Mouse (Mus musculus): ENCODE data around the gene Paxbp1.

GRCm38 (mm10) chr16:90988039-90988438 lies 56.3 kb downstream of the Paxbp1 start:
- no peak; the same call in 1 of the 2 replicates for TF ChIP-seq GATA1 (IDR thresholded peaks at IDR 0.05; ENCODE audit: low read length)
- TF ChIP-seq TAL1 (IDR thresholded peaks at IDR 0.05; ENCODE audit: low read length) = no peak
